Mouse (Mus musculus) megakaryocyte, embryonic 14.5 days (primary cell): Measurements from ENCODE around the gene Znrf1.

Source experiments
- FLI1 ChIP-seq: IDR thresholded peaks from 2 replicates; pipeline ENCODE4 v1.6.1; 2012; ENCODE audit warnings: low read length, inconsistent platforms, mixed read lengths
- GATA1 ChIP-seq: IDR thresholded peaks from 3 replicates; pipeline ENCODE4 v1.6.1; 2012; ENCODE audit warnings: mixed read lengths, low read length, inconsistent platforms, borderline replicate concordance

DNA sequence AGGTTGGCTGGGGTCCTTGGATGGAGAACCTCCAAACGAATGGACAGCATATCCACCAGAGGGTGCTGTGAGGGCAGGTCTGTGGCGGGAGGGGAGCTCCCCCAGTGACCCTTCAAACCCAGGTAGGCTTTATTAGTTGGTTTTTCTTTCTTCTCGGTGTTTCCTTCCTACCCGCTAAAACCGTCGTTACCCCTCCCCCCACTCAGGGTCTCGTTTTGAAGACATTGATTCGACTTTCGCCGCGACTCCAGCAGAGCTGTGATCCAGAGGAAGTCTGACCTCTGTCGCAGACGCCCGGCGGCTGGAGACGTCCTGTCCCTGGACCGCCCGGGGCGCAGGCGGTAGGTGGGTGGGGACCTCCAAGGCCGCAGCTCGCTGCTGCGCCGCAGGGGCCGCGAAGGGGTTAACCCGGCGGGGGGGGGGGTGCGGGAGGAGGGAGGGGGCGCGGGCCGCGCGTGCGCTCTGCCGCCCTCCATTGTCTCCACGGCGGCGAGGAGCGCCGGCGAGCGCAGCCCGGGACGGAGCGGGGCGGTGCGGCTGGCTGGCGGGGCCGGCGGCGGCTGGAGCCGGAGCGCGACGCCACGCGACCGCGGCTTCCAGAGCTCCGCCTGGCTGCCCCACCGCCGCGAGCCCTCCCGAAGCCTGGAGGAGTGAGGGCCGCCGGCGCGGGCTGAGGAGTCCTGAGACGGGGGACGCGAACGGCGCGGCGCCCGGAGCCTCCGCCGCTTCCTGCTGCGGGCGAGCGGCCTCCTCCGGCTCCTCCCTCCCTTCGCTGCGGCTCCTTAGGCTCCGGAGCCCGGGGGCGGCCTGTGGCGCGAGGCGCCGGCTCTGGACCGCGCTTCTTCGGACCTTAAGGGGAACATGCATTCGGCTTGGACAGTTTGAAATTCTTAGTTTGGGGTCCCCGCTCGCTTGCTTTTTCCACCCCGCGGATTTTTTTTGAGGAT, at the start of gene Znrf1:
- TF ChIP-seq GATA1: no peak
- no peak for TF ChIP-seq FLI1
